Mouse (Mus musculus) heart, postnatal 36 days (tissue): ENCODE results near the gene Magoh. TPM values are rescaled to one million over a fixed set of nuclear protein-coding genes. Genes with fewer than 3 reads are reported as not detected.

Experiments
- total RNA-seq, 2 experiments: library from RNA; stranded (reverse); gene quantifications; 2 replicates each; pipeline ENCODE4 v1.2.3; 2021

The Magoh gene
- total RNA-seq, 2 experiments from 2014 or later = 43.0 to 43.5 TPM

Other genes starting within 250 kb of the Magoh start
- not detected for gene Dmrtb1, start 195.5 kb upstream of the Magoh start, total RNA-seq
- gene Lrp8, start 77.5 kb upstream of the Magoh start, total RNA-seq = 1 to 10 TPM in 1 of 2 experiments, under 1 TPM in 1; 0.97 to 1.1 TPM
- 10 to 100 TPM; 53.2 to 54.3 TPM for gene 0610037L13Rik, start 10.1 kb downstream of the Magoh start, total RNA-seq
- 100 to 1,000 TPM; 308 to 324 TPM for gene Cpt2, start 43.9 kb downstream of the Magoh start, total RNA-seq
- gene Slc1a7, start 88.6 kb downstream of the Magoh start, total RNA-seq = under 1 TPM; 0.27 to 0.33 TPM
- gene Podn, start 216.7 kb downstream of the Magoh start, total RNA-seq = 10 to 100 TPM; 25.6 to 26.3 TPM